Mouse (Mus musculus) stomach, embryonic 14.5 days (tissue): ENCODE results near the gene Naip1. TPM values are rescaled to one million over a fixed set of nuclear protein-coding genes. Genes with fewer than 3 reads are reported as not detected.

Experiments used
- polyA plus RNA-seq: library from polyadenylated mRNA; unstranded; fragments of >200 nt; fragmentation: Nextera tagmentation; extraction: Ambion mirVana; gene quantifications from 2 replicates; pipeline ENCODE4 v1.2.1, GENCODE M21; 2014

Naip1 gene
- polyA plus RNA-seq, 1 experiment from 2014 or later = 0.07 TPM

Other genes with a start within 250 kb of the Naip1 start
- gene Naip5, start 206.5 kb downstream of the Naip1 start, polyA plus RNA-seq = 0.32 and 0.39 TPM in 2 replicates
- 0.42 and 0.77 TPM in 2 replicates for gene Naip6, start 135.2 kb downstream of the Naip1 start, polyA plus RNA-seq
- 72.8 and 75.7 TPM in 2 replicates for gene Gtf2h2, start 39.7 kb upstream of the Naip1 start, polyA plus RNA-seq
- 54.5 and 57.9 TPM in 2 replicates for gene Ocln, start 99.8 kb upstream of the Naip1 start, polyA plus RNA-seq
- gene Marveld2, start 164.1 kb upstream of the Naip1 start, polyA plus RNA-seq = 16.8 and 20.8 TPM in 2 replicates
- 263 and 284 TPM in 2 replicates for gene Ak6, start 198.1 kb upstream of the Naip1 start, polyA plus RNA-seq
- gene Rad17, start 198.2 kb upstream of the Naip1 start, polyA plus RNA-seq = 21.1 and 22.2 TPM in 2 replicates
- 10.7 and 11.6 TPM in 2 replicates for gene Taf9, start 198.7 kb upstream of the Naip1 start, polyA plus RNA-seq
- 7.6 and 11.0 TPM in 2 replicates for gene Ccdc125, start 216.8 kb upstream of the Naip1 start, polyA plus RNA-seq